Mouse (Mus musculus): ENCODE data around the gene Ccl11. TPM values are rescaled to one million over a fixed set of nuclear protein-coding genes. Genes with fewer than 3 reads are reported as not detected.

Gene Ccl11
- polyA plus RNA-seq (2015; fragmentation: Nextera tagmentation; extraction: Ambion mirVana) = not detected in 2 replicates

- no peak for ATAC-seq
These were observed at the start of gene Ccl11 for GRCm38 (mm10) chr11:82057646-82058045. Ccl11 (plus strand) TSS chr11:82057823.

GRCm38 (mm10) chr11:82010115-82010514 lies 47.5 kb upstream of the Ccl11 start:
- 88% methylated on average over 3 of the region's 3 CpGs for WGBS
- Histone ChIP-seq H3K4me3 (replicated peaks) (no peak overlapping the region), H3K9ac (replicated peaks) (no peak overlapping the region), H3K4me1 (replicated peaks) (peaks cover 8% of the 10 kb centered on the region; the same call in 1 of the 2 replicates), H3K4me2 (replicated peaks) (no peak overlapping the region), H3K27me3 (no peaks in the 10 kb centered on the region), H3K9me3 (no peaks in the 10 kb centered on the region), H3K36me3 (no peaks in the 10 kb centered on the region), H3K27ac (no peak overlapping the region)
- ATAC-seq = no peak

More at GRCm38 (mm10) chr11:82057646-82058045, at the start of gene Ccl11:
- no peaks in the 10 kb centered on the region for H3K36me3 ChIP-seq
- H3K4me1 ChIP-seq (replicated peaks) = no peaks in the 10 kb centered on the region
- H3K27ac ChIP-seq = no peak within 1 kb of the TSS
- H3K27me3 ChIP-seq = no peaks in the 10 kb centered on the region
- no peaks in the 10 kb centered on the region for H3K9me3 ChIP-seq
- no peak within 1 kb of the TSS for H3K4me2 ChIP-seq (replicated peaks)
- 88% methylated on average over 6 of the region's 6 CpGs for WGBS
- H3K9ac ChIP-seq (replicated peaks) = no peak within 1 kb of the TSS
- H3K4me3 ChIP-seq (replicated peaks) = no peak within 1 kb of the TSS

DNA sequence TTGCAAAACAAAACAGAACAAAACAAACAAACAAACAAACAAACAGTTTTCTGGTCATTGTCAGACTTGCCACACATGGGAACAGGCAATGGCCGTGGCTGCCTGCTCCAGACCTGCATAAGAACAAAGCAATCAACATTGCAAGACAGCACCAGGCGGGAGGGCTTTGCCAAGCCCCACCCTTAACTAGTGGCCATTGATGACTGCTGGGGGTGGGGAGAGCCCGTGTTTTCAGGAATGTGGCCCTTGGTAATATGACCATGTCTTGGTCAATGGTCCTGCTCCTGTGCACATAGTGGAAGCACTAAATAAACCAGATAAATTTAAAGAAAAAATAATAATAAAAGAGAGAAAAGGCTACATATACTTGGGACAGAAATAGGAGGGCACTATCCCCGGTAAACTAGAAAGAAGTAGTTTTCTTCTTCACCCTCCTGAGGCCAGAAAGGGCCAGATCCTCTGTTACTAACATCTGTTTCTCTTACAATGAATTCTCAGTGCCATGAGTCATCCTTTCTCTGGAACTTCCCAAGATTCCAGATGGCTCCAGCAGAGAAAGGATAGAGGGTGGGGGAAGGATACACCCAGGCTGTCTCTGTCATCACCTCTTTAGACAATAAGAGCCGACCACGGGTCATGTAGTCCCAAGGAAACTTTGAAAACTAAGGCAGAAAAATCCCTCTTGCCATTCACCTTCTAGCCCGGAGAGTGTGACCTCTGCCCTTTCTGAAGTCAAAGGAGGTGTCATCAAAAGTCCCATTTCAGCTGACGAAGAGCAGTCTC lies 46.0 kb upstream of the Ccl11 start:
- no peaks in the 10 kb centered on the region for H3K36me3 ChIP-seq
- H3K9me3 ChIP-seq = no peaks in the 10 kb centered on the region
- H3K27me3 ChIP-seq = no peaks in the 10 kb centered on the region
- ATAC-seq = no peak
- no peak overlapping the region for H3K4me3 ChIP-seq (replicated peaks)
- no peak overlapping the region for H3K9ac ChIP-seq (replicated peaks)
- no peak overlapping the region for H3K4me2 ChIP-seq (replicated peaks)
- no peak overlapping the region for H3K27ac ChIP-seq
- peaks cover 7% of the 10 kb centered on the region; the same call in 1 of the 2 replicates for H3K4me1 ChIP-seq (replicated peaks)
- WGBS = 64% methylated on average over 8 of the region's 8 CpGs

DNA sequence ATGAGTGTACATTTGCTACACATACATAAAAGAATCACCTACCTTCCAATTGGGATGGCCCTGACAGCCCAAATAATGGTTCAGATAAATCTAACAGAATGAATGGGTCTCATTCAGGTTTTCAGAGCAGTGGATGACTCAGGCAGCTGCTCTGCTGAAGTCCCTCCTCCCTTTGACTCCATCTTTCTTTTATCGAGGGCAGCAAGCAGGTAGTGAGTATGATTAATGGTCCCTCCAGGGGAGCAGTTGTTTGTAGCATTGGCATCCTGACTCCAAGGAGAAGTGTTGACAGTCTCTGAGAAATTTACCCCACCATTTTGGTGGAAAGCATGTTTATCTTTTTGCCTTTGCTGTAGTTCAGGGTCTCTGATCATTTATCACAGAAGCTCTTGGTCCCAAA lies 43.9 kb upstream of the Ccl11 start:
- no peak overlapping the region for H3K4me2 ChIP-seq (replicated peaks)
- no peaks in the 10 kb centered on the region for H3K9me3 ChIP-seq
- no peak overlapping the region for H3K9ac ChIP-seq (replicated peaks)
- no peak overlapping the region for H3K4me3 ChIP-seq (replicated peaks)
- H3K27me3 ChIP-seq = no peaks in the 10 kb centered on the region
- H3K4me1 ChIP-seq (replicated peaks) = no peaks in the 10 kb centered on the region
- ATAC-seq = no peak
- H3K27ac ChIP-seq = no peak overlapping the region
- 79% methylated on average over 1 of the region's 1 CpGs for WGBS
- no peaks in the 10 kb centered on the region for H3K36me3 ChIP-seq

DNA sequence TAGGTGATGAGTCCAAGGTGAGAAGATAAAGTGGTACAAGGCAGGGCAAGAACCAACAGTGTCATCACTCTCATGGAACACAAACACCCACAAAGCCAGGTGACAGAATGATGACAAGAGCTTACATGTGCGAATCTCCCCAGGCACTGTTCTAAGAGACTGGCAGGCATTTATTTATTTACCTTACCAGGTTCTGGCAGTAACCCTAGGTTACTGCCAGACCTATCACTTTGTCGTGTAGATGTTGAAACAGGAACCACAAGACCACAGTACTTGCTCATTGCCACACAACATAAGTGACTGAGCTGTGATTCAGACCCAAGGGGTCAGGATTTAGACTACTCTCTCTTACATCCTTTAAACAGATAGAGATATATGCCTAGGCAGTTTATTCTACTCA lies 42.6 kb upstream of the Ccl11 start:
- H3K27me3 ChIP-seq = no peaks in the 10 kb centered on the region
- H3K27ac ChIP-seq = no peak overlapping the region
- H3K4me3 ChIP-seq (replicated peaks) = no peak overlapping the region
- no peaks in the 10 kb centered on the region for H3K36me3 ChIP-seq
- H3K4me1 ChIP-seq (replicated peaks) = no peaks in the 10 kb centered on the region
- 80% methylated on average over 2 of the region's 2 CpGs for WGBS
- H3K4me2 ChIP-seq (replicated peaks) = no peak overlapping the region
- ATAC-seq = no peak
- no peak overlapping the region for H3K9ac ChIP-seq (replicated peaks)
- no peaks in the 10 kb centered on the region for H3K9me3 ChIP-seq

DNA sequence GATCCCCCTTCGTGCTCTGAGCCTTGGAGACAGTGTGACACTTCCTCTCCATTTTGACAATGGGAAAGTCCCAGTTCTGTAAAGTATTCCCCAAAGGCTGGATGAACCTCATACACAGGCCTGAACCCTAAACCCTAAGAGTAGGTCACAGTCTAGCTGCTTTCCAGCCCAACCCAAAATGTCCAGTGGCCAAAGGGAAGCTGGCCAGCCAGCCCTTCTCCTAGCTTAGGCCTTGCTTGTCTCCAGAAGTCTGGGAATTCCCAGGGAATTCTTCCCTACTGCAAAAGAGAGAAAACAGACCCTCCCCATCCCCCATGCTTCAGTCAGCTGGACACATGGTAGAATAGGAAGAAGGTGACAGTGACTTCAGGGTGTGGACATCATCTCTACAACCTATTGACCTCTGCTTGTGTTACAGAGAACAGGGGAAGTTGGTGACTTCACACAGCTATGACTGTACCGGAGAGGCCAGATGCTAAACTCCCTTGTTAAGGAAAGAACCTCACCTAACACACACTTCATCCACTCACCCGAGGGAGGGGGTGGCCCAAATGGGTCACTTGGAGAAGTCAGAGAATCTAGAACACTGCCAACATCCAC lies 41.3 kb upstream of the Ccl11 start:
- 69% methylated on average over 3 of the region's 3 CpGs for WGBS
- no peaks in the 10 kb centered on the region for H3K36me3 ChIP-seq
- no peak overlapping the region for H3K4me3 ChIP-seq (replicated peaks)
- no peak for ATAC-seq
- no peaks in the 10 kb centered on the region for H3K9me3 ChIP-seq
- H3K4me1 ChIP-seq (replicated peaks) = no peaks in the 10 kb centered on the region
- no peak overlapping the region for H3K4me2 ChIP-seq (replicated peaks)
- H3K27ac ChIP-seq = no peak overlapping the region
- no peak overlapping the region for H3K9ac ChIP-seq (replicated peaks)
- H3K27me3 ChIP-seq = no peaks in the 10 kb centered on the region

GRCm38 (mm10) chr11:82019389-82019788 lies 38.2 kb upstream of the Ccl11 start:
- no peak overlapping the region for H3K4me2 ChIP-seq (replicated peaks)
- no peaks in the 10 kb centered on the region for H3K36me3 ChIP-seq
- WGBS = 59% methylated on average over 2 of the region's 2 CpGs
- ATAC-seq = no peak
- no peak overlapping the region for H3K27ac ChIP-seq
- H3K4me3 ChIP-seq (replicated peaks) = no peak overlapping the region
- no peaks in the 10 kb centered on the region for H3K9me3 ChIP-seq
- H3K9ac ChIP-seq (replicated peaks) = 0 out of 2 replicates have a peak overlapping the region, but pooled peaks have one; percentile 1
- H3K4me1 ChIP-seq (replicated peaks) = no peaks in the 10 kb centered on the region
- H3K27me3 ChIP-seq = no peaks in the 10 kb centered on the region

GRCm38 (mm10) chr11:82019793-82020192 lies 37.8 kb upstream of the Ccl11 start:
- Histone ChIP-seq H3K4me1 (replicated peaks) (no peaks in the 10 kb centered on the region), H3K4me2 (replicated peaks) (no peak overlapping the region), H3K27me3 (no peaks in the 10 kb centered on the region), H3K4me3 (replicated peaks) (no peak overlapping the region), H3K9ac (replicated peaks) (0 out of 2 replicates have a peak overlapping the region, but pooled peaks have one; percentile 1), H3K9me3 (no peaks in the 10 kb centered on the region), H3K36me3 (no peaks in the 10 kb centered on the region), H3K27ac (no peak overlapping the region)
- ATAC-seq = no peak

DNA sequence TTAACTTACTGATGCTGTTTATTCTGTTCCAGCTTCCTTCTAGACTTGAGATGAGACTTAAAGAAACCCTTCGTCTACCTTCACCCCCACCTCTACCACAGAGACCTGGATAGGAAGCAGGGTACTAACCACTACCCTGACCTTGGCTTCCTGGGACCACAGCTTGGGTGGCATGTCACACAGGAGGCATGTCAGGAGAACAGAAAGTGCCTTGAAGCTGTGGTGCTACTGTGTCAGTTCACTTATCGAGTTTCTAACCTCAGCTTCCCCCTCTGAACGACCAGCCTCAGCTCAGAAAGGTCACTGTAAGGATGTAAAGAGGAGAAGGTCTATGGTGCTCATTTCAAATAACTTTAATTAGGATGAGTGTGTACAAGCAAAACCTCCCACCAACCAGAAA lies 36.2 kb upstream of the Ccl11 start:
- ATAC-seq = no peak
- no peaks in the 10 kb centered on the region for H3K36me3 ChIP-seq
- WGBS = 78% methylated on average over 3 of the region's 3 CpGs
- H3K4me3 ChIP-seq (replicated peaks) = no peak overlapping the region
- H3K9me3 ChIP-seq = no peaks in the 10 kb centered on the region
- H3K27me3 ChIP-seq = no peaks in the 10 kb centered on the region
- no peaks in the 10 kb centered on the region for H3K4me1 ChIP-seq (replicated peaks)
- H3K4me2 ChIP-seq (replicated peaks) = no peak overlapping the region
- no peak overlapping the region for H3K9ac ChIP-seq (replicated peaks)
- no peak overlapping the region for H3K27ac ChIP-seq

GRCm38 (mm10) chr11:82022504-82023056 lies 35.0 kb upstream of the Ccl11 start:
- Histone ChIP-seq H3K36me3 (no peaks in the 10 kb centered on the region), H3K9ac (replicated peaks) (no peak overlapping the region), H3K27ac (no peak overlapping the region), H3K4me2 (replicated peaks) (no peak overlapping the region), H3K4me3 (replicated peaks) (no peak overlapping the region), H3K27me3 (no peaks in the 10 kb centered on the region), H3K4me1 (replicated peaks) (no peaks in the 10 kb centered on the region), H3K9me3 (no peaks in the 10 kb centered on the region)
- ATAC-seq = no peak
- 89% methylated on average over 6 of the region's 6 CpGs for WGBS

DNA sequence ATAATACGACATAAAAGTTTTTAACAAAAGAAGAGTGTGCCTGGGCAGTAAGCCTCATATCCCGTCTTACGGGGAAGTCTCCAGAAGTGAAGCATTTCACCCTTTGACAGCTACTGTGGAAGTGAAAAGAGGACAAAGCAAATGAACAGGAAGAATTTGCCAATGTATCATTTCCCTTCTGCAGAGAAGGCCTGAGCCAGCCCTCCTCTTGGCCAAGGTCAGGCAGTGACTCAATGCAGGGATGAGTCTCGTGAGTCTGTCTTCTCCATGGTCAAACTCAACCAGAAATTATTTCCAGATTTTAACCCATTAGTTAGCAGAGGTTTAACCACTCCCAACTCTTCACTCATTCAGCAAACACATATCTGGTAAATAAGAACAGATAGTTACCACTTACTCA lies 33.9 kb upstream of the Ccl11 start:
- H3K4me3 ChIP-seq (replicated peaks) = no peak overlapping the region
- H3K4me2 ChIP-seq (replicated peaks) = no peak overlapping the region
- 88% methylated on average over 4 of the region's 4 CpGs for WGBS
- H3K9me3 ChIP-seq = no peaks in the 10 kb centered on the region
- H3K27ac ChIP-seq = no peak overlapping the region
- H3K27me3 ChIP-seq = no peaks in the 10 kb centered on the region
- H3K9ac ChIP-seq (replicated peaks) = no peak overlapping the region
- no peaks in the 10 kb centered on the region for H3K36me3 ChIP-seq
- ATAC-seq = no peak
- no peaks in the 10 kb centered on the region for H3K4me1 ChIP-seq (replicated peaks)

- Histone ChIP-seq H3K4me2 (replicated peaks) (no peak overlapping the region), H3K4me1 (replicated peaks) (no peaks in the 10 kb centered on the region; the same call in 1 of the 2 replicates), H3K4me3 (replicated peaks) (no peak overlapping the region), H3K27me3 (no peaks in the 10 kb centered on the region), H3K36me3 (no peaks in the 10 kb centered on the region), H3K27ac (no peak overlapping the region), H3K9me3 (no peaks in the 10 kb centered on the region), H3K9ac (replicated peaks) (no peak overlapping the region)
- whole genome bisulfite sequencing = 88% methylated on average over 2 of the region's 2 CpGs
- no peak for ATAC-seq
These were observed 27.5 kb upstream of the Ccl11 start for GRCm38 (mm10) chr11:82030171-82030570.
